Mouse (Mus musculus) cerebral cortex, adult 2 months (tissue): ENCODE measurements around the gene Atp1a1.

ENCODE experiments used
- WGBS: fragments of 180-500 bp; shearing (Covaris S2); methylation state at CpG from one replicate; pipeline ENCODE4 v1.1.7; 2018; 5-methylcytosine and 5-hydroxymethylcytosine counted together

Atp1a1 gene

GRCm38 (mm10) chr3:101611012-101611812 is 6.7 kb upstream of the Atp1a1 start:
- 76% methylated on average over 8 of the region's 8 CpGs for WGBS

GRCm38 (mm10) chr3:101609302-101609701 is 4.8 kb upstream of the Atp1a1 start:
- WGBS: 74% methylated on average over 5 of the region's 5 CpGs

DNA sequence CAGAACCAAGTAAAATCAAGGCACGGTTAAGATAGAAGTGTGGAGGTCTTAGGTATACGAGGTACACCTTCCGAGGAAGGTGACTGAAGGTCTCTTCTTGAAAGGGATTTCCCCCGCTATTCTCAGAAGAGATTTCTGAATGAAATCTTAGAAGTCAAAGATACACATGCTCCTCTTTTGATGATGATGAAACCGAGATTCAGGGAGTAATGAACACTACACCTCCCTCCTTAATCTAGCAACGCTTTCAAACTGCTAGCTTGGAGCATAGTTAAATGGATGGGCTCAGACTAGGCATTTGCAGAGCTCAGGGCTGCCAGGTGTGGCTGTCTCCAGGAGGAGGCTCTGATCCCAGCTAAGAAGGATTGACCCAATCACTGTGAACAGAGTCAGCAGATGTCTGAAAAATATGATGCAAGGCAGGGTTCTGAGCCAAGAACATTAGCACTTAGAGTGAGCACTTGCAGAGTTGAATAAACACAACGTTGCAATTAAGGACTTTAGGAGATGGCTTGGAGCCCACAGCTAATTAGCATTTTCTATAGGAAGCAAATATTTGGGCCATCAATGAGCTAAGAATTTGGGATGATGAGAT is 2.5 kb upstream of the Atp1a1 start:
- 77% methylated on average over 7 of the region's 7 CpGs for WGBS

GRCm38 (mm10) chr3:101605721-101606120 is 1.2 kb upstream of the Atp1a1 start:
- WGBS: 48% methylated on average over 2 of the region's 2 CpGs

DNA sequence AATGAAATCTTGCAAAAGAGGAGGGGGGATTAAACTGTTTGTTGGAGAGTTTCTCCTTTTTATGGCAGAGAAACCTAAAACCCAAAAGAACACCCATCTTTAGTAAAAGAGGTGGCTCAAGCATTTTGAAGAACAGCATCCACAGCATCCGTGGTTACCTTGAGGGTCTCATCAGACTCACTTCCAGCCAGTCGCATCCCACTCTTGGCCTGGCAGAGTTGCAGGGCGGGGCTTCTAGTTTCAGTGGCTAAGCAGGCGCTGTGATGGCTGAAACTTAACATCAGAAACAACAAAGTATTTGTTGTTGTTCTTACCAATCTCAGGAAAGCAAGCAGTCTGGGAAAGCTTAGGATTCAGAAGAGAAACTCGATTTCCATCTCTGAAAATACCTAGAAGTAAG is 807 bp upstream of the Atp1a1 start:
- WGBS: 24% methylated on average over 5 of the region's 5 CpGs

DNA sequence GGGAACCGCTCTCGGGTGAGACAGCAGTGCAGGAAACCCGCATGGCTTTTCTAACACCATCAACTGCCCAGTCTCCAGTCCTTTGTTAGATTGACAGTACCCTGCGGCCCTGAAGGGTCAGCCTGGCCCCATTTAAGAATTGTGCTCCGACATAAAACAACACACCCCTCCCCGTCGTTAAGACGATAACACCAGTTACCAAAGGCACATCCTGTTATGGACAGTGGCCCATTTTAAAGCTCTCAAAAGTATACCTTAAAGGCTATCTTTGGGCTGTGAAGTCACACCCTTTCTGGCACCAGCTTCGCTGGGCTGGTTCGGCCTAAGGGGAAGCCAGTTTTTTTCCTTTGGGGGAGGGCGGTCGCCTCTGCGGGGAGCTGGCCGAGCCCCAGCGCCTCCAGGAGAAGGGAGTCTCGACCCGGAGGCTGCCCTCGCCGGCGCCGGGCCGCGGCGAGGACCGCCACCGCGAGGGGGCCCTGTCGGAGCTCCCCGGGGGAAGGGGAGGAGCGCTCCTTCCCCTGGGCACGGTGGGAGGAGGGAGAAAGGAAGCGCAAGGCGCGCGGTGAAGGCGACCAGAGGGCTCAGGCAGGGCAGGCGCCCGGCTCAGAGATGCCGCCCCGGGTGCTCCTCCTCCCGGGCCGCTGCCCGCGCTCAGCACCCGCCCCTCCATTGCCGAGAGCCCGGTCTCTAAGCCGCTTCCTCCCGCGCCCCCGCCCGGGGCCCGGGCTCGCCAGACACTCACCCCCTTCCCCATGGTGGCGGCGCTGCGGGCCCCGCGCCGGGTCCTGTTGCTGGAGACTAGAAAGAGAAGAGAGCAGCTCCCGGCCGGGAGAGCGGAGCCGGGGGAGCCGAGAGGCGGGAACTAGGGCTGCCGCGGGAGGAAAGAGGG is 579 bp downstream of the Atp1a1 start:
- WGBS: under 1% methylated on average over 63 of the region's 68 CpGs

- 25% methylated on average over 7 of the region's 7 CpGs for WGBS
Measured at GRCm38 (mm10) chr3:101603194-101603593, 1.3 kb downstream of the Atp1a1 start.

DNA sequence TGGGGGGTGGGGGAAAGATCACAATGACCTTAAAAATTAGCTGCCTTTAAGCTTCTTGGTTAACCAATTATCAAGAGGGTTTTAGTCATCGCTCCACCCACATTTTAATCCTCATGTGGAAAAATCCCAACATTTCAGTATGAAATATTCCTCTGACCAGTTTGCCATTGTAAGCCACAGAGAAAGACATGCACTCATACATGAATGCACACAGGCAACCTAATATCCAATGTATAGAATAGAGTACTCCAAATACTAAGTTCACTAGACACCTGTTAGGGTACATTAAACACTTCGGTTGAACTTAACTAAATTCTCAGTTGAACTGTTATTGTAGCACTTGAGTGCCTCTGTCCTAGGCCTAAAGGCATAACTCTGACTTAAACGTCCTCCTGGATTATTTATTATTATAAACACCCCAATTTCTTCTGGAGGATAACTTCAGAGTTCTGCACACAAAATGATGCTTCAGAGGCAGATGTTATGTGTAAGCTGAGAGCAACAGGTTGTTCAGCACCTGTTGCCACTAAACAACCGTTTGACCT is 1.9 kb downstream of the Atp1a1 start:
- 53% methylated on average over 4 of the region's 4 CpGs for WGBS

GRCm38 (mm10) chr3:101601687-101602086 is 2.8 kb downstream of the Atp1a1 start:
- 47% methylated on average over 4 of the region's 4 CpGs for WGBS

DNA sequence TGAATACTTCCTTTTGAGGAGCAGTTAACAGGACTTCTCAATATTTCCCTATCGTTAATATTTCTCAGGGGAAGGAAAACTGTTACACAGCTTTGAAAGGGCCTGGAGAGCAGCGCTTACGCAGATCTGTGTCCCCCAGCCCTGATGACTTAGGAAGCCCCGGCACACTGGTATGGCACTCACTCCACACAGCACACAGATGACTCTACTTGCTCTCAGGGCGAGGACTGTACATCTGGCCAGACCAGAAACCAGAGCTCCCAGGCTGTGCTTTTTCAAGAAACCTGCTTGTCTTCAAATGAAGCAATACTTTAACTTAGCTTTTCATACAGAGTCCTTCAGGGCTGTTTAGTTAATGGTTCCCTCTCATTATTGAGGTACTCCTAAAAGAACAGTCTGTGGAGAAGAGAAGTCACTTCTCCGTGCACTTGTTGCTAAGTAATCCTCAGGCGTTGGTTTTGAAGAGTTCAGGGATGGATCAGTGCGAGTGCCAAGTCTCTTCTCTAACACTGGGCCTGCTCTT is 3.4 kb downstream of the Atp1a1 start:
- 38% methylated on average over 8 of the region's 8 CpGs for WGBS

DNA sequence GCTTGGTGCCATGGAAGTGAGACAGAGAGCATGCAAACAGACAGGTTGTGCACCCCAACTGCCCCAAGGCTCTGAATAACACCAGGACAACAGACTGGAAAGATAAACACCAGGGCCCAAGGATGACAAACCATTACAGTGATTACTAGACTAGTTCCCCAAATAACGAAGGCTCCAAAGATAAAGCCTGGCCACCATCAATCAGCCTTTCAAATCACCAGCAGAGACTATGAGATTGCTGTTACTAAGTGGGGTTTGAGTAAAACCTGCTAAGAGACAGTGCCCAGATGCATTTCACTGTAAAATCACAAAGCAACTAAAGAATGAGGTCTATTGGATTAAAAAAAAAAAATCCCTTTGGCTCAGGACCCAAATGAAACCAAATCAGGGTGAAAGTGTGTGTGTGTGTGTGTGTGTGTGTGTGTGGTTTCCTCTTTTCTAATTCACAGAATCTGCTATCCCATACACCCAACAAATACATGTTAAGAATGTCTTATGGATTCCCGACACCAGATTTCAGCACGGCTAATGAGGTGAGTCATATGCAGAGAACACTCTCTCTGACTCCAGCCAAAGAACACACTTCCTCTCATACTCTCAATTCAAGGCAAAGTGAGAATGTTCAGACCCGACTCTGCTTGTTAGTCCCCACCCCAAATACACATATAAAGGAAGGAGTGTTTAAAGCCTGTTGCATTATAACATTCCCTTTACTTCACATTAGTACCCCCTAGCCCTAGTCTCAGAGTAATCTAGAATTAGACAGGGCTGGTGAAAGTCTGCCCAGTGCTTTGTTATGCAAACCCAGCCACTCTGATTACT is 4.4 kb downstream of the Atp1a1 start:
- WGBS: 14% methylated on average over 4 of the region's 4 CpGs

- WGBS: 55% methylated on average over 8 of the region's 8 CpGs
Measured at GRCm38 (mm10) chr3:101599191-101599919, 5.1 kb downstream of the Atp1a1 start.

DNA sequence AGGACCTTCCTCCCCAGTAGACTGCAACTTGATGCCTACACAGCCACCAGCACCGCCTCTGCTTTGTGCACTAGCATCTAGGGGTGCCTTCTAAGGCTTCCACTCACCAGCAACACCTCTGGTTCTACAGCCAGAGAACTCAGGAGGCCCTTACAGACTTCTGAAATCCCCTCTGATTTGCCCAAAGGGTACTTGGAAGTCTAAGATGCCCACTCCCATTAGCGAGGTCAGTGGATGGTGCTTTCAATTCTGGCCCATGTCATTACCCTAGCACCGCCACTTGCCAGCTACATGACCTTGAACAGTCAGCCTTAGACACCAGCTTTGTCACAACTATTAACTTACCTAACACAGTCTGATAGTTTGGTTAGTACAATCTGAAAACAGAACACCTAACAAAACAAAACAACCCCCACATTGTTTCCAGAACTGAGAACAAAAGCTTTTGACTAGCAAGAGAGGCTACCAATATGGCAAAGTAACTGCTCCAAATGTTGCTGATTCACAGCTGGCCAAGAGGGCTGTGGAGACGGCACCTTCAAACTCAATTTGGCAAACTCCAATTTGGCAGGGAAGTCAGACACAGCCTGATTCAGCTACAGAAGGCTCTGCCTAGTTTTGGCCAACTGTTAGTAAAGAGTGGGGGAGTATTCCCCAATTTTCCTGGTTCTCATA is 6.1 kb downstream of the Atp1a1 start:
- 49% methylated on average over 4 of the region's 4 CpGs for WGBS

GRCm38 (mm10) chr3:101597317-101598096 is 7.0 kb downstream of the Atp1a1 start:
- WGBS: 31% methylated on average over 10 of the region's 10 CpGs

DNA sequence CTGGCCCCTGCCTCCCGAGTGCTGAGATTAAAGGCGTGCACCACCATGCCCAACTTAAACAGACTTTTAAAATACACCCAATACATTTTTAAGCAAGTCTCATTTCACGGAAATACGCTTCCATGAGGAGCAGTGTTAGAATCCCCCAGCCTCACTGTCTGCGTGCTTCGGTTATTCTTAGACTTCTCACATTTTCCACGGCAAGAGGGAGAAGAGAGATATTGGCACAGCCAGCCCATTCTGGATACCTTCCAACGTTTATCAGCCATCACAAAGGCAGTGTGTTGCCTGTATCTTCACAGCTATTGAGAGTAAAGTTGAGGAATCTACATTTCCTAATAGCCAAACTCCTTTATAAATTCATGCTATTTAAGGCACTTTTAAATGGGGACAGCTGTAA is 7.8 kb downstream of the Atp1a1 start:
- 33% methylated on average over 8 of the region's 8 CpGs for WGBS

GRCm38 (mm10) chr3:101595866-101596630 is 8.4 kb downstream of the Atp1a1 start:
- 46% methylated on average over 14 of the region's 14 CpGs for WGBS

- 51% methylated on average over 5 of the region's 5 CpGs for whole genome bisulfite sequencing
Measured at GRCm38 (mm10) chr3:101594982-101595381, 9.5 kb downstream of the Atp1a1 start.

- WGBS: 57% methylated on average over 7 of the region's 7 CpGs
Measured at GRCm38 (mm10) chr3:101593266-101593651, 11.2 kb downstream of the Atp1a1 start.
